Mouse (Mus musculus): ENCODE data around the gene Mrpl24.

DNA sequence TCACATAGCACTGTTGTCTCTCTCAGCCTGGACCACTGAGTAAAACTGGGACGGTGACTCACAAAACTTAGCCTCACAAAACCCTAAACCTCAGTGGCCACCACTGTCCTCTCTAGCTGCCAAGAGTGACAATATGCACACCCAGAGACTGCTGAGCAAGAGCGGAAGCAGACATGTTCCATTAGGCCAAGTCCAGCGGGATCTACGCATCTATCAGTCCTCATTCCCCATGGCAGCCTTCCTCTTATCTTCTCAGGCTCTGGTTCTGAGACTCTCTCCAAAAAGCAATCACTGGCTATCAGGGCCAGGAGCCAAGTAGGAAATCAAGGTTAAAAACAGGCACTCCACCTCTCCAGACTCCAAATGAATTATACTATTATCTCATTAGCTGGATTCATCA is 41.6 kb upstream of the Mrpl24 start:
- TF ChIP-seq POLR2A (IDR thresholded peaks at IDR 0.05; ENCODE audit: borderline replicate concordance, low read depth, low read length) (no peak), CTCF (IDR thresholded peaks at IDR 0.05; ENCODE audit: low read depth, low read length) (no peak)
